Mouse (Mus musculus): ENCODE results near the gene Tmppe. TPM values are rescaled to one million over a fixed set of nuclear protein-coding genes. Genes with fewer than 3 reads are reported as not detected.

The Tmppe gene
- polyA plus RNA-seq, 1 experiment from 2014 or later = 7.0 TPM

DNA sequence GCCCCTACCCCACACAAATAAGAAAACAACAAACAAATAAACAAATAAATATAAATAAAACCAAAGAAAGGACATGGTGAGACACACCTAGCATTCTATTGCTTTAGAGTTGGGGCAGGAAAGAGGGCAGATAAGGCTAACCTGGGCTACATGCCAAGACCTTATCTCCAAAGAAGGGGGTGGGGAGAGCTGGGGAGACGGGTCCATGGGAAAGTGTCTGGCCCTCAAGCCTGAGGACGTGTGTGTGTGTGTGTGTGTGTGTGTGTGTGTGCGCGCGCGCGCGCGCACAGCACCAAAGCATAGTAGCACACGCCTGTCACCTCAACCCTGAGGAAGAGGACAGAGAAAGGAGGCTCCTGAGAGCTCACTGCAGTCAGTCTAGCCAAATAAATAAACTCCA is 23.7 kb upstream of the Tmppe start:
- DNase-seq (ENCODE audit: low spot score) (no peak), ATAC-seq (replicated peaks; ENCODE audit: low FRiP score, low read depth) (no peak)
- WGBS = 89% methylated on average over 10 of the region's 10 CpGs
- Histone ChIP-seq H3K27me3 (ENCODE audit: insufficient read depth, low read length) (no peaks in the 10 kb centered on the region), H3K36me3 (ENCODE audit: insufficient read depth, low read length) (peaks cover 23% of the 10 kb centered on the region; the same call in 1 of the 2 replicates), H3K4me3 (replicated peaks; ENCODE audit: low read depth, low read length) (no peak overlapping the region), H3K4me2 (ENCODE audit: low read length) (no peak overlapping the region), H3K4me1 (replicated peaks; ENCODE audit: insufficient read depth, low read length) (no peaks in the 10 kb centered on the region), H3K27ac (no peak overlapping the region), H3K9ac (ENCODE audit: low read depth, low read length) (no peak overlapping the region), H3K9me3 (replicated peaks; ENCODE audit: low read length) (no peaks in the 10 kb centered on the region)
- TF ChIP-seq CTCF (IDR thresholded peaks at IDR 0.05; ENCODE audit: low read depth) = no peak

DNA sequence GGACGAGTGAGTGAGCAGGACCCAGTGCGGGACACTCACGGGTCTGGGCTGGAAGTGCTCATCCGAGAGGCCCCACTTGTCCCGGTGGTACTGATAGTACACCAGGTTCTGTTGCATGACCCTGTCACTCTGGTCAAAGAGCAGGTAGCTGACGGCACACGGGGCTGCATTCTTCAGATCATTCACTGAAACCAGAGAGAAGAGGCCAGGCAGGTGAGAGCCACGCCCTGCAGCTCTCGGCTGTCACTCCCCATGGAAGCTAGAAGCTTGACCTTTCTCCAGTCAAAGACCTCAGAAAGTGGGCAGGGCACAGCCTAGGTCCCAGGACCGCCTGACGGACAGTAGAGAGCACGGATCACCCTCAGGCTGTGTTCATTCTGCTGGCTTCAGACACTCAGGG is 21.0 kb upstream of the Tmppe start:
- peaks cover 31% of the 10 kb centered on the region; the same call in 1 of the 2 replicates for H3K36me3 ChIP-seq (ENCODE audit: insufficient read depth, low read length)
- no peak overlapping the region for H3K27ac ChIP-seq
- no peak for DNase-seq (ENCODE audit: low spot score)
- no peak overlapping the region for H3K9ac ChIP-seq (ENCODE audit: low read depth, low read length)
- no peak for TF ChIP-seq CTCF (IDR thresholded peaks at IDR 0.05; ENCODE audit: low read depth)
- ATAC-seq (replicated peaks; ENCODE audit: low FRiP score, low read depth) = peak; percentile 79
- 81% methylated on average over 12 of the region's 12 CpGs for WGBS
- no peaks in the 10 kb centered on the region for H3K4me1 ChIP-seq (replicated peaks; ENCODE audit: insufficient read depth, low read length)
- H3K4me3 ChIP-seq (replicated peaks; ENCODE audit: low read depth, low read length) = no peak overlapping the region
- H3K9me3 ChIP-seq (replicated peaks; ENCODE audit: low read length) = no peaks in the 10 kb centered on the region
- H3K27me3 ChIP-seq (ENCODE audit: insufficient read depth, low read length) = no peaks in the 10 kb centered on the region
- H3K4me2 ChIP-seq (ENCODE audit: low read length) = no peak overlapping the region

DNA sequence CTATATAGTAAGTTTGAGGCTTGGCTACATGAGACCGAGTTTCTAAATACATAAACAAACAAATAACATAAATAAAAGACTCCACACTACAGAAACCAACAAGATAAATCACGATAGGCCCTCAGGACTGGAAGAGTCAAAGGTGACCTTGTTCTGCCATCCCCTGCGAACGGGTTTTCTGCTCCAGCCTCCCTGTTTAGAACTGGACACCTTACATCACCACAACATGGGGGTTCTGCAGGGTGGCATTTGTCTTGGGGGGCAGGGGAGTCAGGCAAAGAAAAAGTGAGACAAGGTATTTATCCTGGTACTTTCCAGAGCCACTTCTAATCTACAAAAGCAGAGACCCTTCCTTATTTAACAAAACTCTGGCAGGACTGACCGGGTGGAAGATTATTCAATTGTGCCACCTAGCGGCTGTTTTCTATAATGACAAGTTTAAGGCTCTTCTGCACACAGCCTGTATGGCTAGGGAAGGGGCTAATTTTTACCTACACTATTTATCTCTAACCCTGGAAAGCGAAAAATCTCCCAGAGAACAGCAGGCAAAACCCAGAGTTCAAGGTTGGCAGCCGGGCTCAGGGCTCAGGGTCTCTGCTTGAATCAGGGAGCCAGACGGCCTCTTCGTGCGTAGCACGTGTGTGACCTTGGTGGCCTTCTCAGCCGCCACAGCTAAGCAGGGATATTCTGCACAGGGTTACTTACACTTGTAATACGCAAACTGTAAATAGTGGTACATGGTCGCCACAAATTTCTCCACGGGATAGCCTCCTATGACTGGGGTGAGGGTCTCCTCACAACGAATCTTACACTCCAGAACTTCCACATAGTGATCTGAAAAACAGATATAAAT is 19.8 kb upstream of the Tmppe start:
- H3K27ac ChIP-seq = 0 out of 2 replicates have a peak overlapping the region, but pooled peaks have one; percentile 42
- DNase-seq (ENCODE audit: low spot score) (peak; percentile 80), ATAC-seq (replicated peaks; ENCODE audit: low FRiP score, low read depth) (no peak; the same call in 1 of the 2 replicates)
- no peaks in the 10 kb centered on the region for H3K9me3 ChIP-seq (replicated peaks; ENCODE audit: low read length)
- TF ChIP-seq CTCF (IDR thresholded peaks at IDR 0.05; ENCODE audit: low read depth) = peak; percentile 76
- no peak overlapping the region for H3K4me2 ChIP-seq (ENCODE audit: low read length)
- H3K36me3 ChIP-seq (ENCODE audit: insufficient read depth, low read length) = peaks cover 27% of the 10 kb centered on the region; the same call in 1 of the 2 replicates
- WGBS = 67% methylated on average over 17 of the region's 17 CpGs
- no peaks in the 10 kb centered on the region for H3K27me3 ChIP-seq (ENCODE audit: insufficient read depth, low read length)
- no peak overlapping the region for H3K4me3 ChIP-seq (replicated peaks; ENCODE audit: low read depth, low read length)
- H3K4me1 ChIP-seq (replicated peaks; ENCODE audit: insufficient read depth, low read length) = no peaks in the 10 kb centered on the region
- H3K9ac ChIP-seq (ENCODE audit: low read depth, low read length) = no peak overlapping the region

- no peak overlapping the region for H3K4me2 ChIP-seq (ENCODE audit: low read length)
- no peak for TF ChIP-seq CTCF (IDR thresholded peaks at IDR 0.05; ENCODE audit: low read depth)
- no peaks in the 10 kb centered on the region for H3K9me3 ChIP-seq (replicated peaks; ENCODE audit: low read length)
- DNase-seq (ENCODE audit: low spot score) (peak; percentile 13), ATAC-seq (replicated peaks; ENCODE audit: low FRiP score, low read depth) (no peak)
- no peak overlapping the region for H3K9ac ChIP-seq (ENCODE audit: low read depth, low read length)
- 58% methylated on average over 17 of the region's 17 CpGs for WGBS
- no peaks in the 10 kb centered on the region for H3K27me3 ChIP-seq (ENCODE audit: insufficient read depth, low read length)
- H3K4me3 ChIP-seq (replicated peaks; ENCODE audit: low read depth, low read length) = no peak overlapping the region
- peaks cover 19% of the 10 kb centered on the region; the same call in 1 of the 2 replicates for H3K36me3 ChIP-seq (ENCODE audit: insufficient read depth, low read length)
- H3K4me1 ChIP-seq (replicated peaks; ENCODE audit: insufficient read depth, low read length) = peaks cover 7% of the 10 kb centered on the region; the same call in 1 of the 2 replicates
- no peak overlapping the region for H3K27ac ChIP-seq
Observed at GRCm38 (mm10) chr9:114382936-114383710, 17.8 kb upstream of the Tmppe start.

- ATAC-seq (replicated peaks; ENCODE audit: low FRiP score, low read depth) (no peak), DNase-seq (ENCODE audit: low spot score) (no peak)
- Histone ChIP-seq H3K9me3 (replicated peaks; ENCODE audit: low read length) (no peaks in the 10 kb centered on the region), H3K4me3 (replicated peaks; ENCODE audit: low read depth, low read length) (no peak overlapping the region), H3K27ac (no peak overlapping the region), H3K4me2 (ENCODE audit: low read length) (no peak overlapping the region), H3K4me1 (replicated peaks; ENCODE audit: insufficient read depth, low read length) (peaks cover 7% of the 10 kb centered on the region; the same call in 1 of the 2 replicates), H3K27me3 (ENCODE audit: insufficient read depth, low read length) (no peaks in the 10 kb centered on the region), H3K36me3 (ENCODE audit: insufficient read depth, low read length) (peaks cover 19% of the 10 kb centered on the region; the same call in 1 of the 2 replicates), H3K9ac (ENCODE audit: low read depth, low read length) (no peak overlapping the region)
- no peak for TF ChIP-seq CTCF (IDR thresholded peaks at IDR 0.05; ENCODE audit: low read depth)
- WGBS = 95% methylated on average over 24 of the region's 24 CpGs
Observed at GRCm38 (mm10) chr9:114384691-114385090, 16.2 kb upstream of the Tmppe start.

DNA sequence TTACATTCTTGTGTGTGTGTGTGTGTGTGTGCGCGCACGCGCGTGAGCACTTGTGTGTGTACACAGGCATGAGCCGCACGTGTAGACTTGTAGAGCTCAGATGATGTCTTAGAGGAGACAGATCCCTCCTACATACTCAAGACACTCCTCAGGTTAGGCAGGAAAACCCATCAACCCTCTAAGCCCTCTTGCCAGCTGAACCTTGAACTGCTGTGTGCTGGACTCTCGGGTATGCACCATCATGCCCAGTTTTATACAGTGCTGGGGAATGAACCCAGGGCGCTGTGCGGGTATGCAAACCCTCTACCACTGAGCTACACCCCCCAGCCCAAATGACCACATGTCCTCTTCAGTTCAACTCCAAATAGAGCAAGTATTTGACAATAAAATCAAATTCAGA is 15.7 kb upstream of the Tmppe start:
- ATAC-seq (replicated peaks; ENCODE audit: low FRiP score, low read depth) = no peak
- WGBS = 93% methylated on average over 10 of the region's 10 CpGs
- H3K27ac ChIP-seq = no peak overlapping the region
- H3K9me3 ChIP-seq (replicated peaks; ENCODE audit: low read length) = no peaks in the 10 kb centered on the region
- H3K4me2 ChIP-seq (ENCODE audit: low read length) = no peak overlapping the region
- H3K36me3 ChIP-seq (ENCODE audit: insufficient read depth, low read length) = peaks cover 14% of the 10 kb centered on the region; the same call in 1 of the 2 replicates
- TF ChIP-seq CTCF (IDR thresholded peaks at IDR 0.05; ENCODE audit: low read depth) = no peak
- no peak overlapping the region for H3K4me3 ChIP-seq (replicated peaks; ENCODE audit: low read depth, low read length)
- no peaks in the 10 kb centered on the region for H3K27me3 ChIP-seq (ENCODE audit: insufficient read depth, low read length)
- peaks cover 7% of the 10 kb centered on the region; the same call in 1 of the 2 replicates for H3K4me1 ChIP-seq (replicated peaks; ENCODE audit: insufficient read depth, low read length)
- no peak overlapping the region for H3K9ac ChIP-seq (ENCODE audit: low read depth, low read length)
- no peak for DNase-seq (ENCODE audit: low spot score)

Measured in kidney, postnatal 0 days (tissue).